ENCODE assay signal across 1 mouse cellular context in the genomic region with DNA sequence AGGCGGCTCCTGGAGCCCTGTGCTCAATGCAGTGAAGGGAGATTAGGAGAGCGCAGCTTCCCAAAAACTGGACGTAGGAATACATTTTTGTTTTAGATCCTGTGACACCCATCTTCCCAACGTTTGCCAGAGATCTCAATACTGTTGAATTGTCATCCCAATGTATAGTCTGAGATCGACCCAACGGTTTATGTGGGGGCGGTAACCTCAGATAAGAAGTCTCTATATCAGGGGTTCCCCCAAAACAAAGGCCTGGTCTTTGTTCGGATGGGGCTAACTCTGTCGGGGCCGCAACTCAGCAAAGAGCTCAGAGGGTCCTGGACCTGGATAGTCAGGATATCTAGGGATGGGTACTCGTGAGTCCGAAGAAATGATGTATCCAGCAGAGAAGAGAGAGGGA.
A peak's percentile ranks its signal among the peaks of the same experiment; 100 is the strongest.
TF ChIP-seq lines count a peak whose summit lies in the region.

No protein-coding gene starts in this region.

TF ChIP-seq in MEL, 35 proteins besides CTCF, POLR2A, EP300 and RAD21 (continued from another document):
- TF ChIP-seq USF1 (IDR thresholded peaks at IDR 0.05; ENCODE audit: low read depth, low read length), result 0 out of 2 replicates have a peak, but pooled peaks have one; percentile 38
